31 mouse cellular contexts compared by ENCODE assay signal in genomic region chr15:4307498-4307897, GRCm38 (mm10).
DNase-seq lines count a peak whose midpoint lies in the region; ATAC-seq and TF ChIP-seq lines count a peak whose summit lies in the region.
"Had no signal": no experiment of that assay in that cellular context is flagged by ENCODE, and none has a peak within 500 bp of the region (broad histone marks: within the 10 kb centered on the region; RNA-seq: fewer than 3 reads in every experiment).

No protein-coding gene starts in this region.

- intact Hi-C loops in gastrocnemius, postnatal 36 days (cut with DNase I), result no loop called here

- no peak for DNase-seq in forebrain, embryonic 10.5 days (ENCODE audit: extremely low spot score, low spot score)
- peak; percentile 43 for DNase-seq in brain, embryonic 14.5 days (ENCODE audit: low read depth)
- DNase-seq in cerebellum, adult 2 months, result peak; percentile 25 to 84
- no peak for DNase-seq in kidney, adult 18-20 months
- no peak for DNase-seq in gastrocnemius, postnatal 25 days
- DNase-seq in gastrocnemius, postnatal 36 days, result no peak
- DNase-seq: adrenal gland, postnatal 25 days; gastrocnemius, adult 2 months; heart, postnatal 10 days; kidney, adult 2 months; kidney, postnatal 36 days; left cerebral cortex, postnatal 4 days; liver, postnatal 0 days; lung, postnatal 36 days; right cerebral cortex, adult 18-20 months; thymus, adult 18-20 months; thymus, postnatal 36 days had no signal

- H3K9ac ChIP-seq in forebrain, embryonic 16.5 days (replicated peaks; ENCODE audit: low read depth, low read length), result no peak overlapping the region
- H3K9ac ChIP-seq: embryonic facial prominence, embryonic 15.5 days; heart, embryonic 13.5 days; liver, embryonic 12.5 days; liver, postnatal 0 days; neural tube, embryonic 12.5 days had no signal

- no peak for TF ChIP-seq CTCF in brain, embryonic 14.5 days (IDR thresholded peaks at IDR 0.05; ENCODE audit: borderline replicate concordance, extremely low read depth, insufficient read depth, insufficient read length)
- no peak for TF ChIP-seq CTCF in cerebellum, adult 2 months (IDR thresholded peaks at IDR 0.05; ENCODE audit: borderline replicate concordance, insufficient read depth, low read depth, low read length)

- no peak overlapping the region for H3K4me2 ChIP-seq in forebrain, embryonic 16.5 days (ENCODE audit: low read length)
- H3K4me2 ChIP-seq: embryonic facial prominence, embryonic 15.5 days; heart, embryonic 13.5 days; liver, embryonic 12.5 days; midbrain, embryonic 11.5 days; neural tube, embryonic 12.5 days had no signal

- ATAC-seq in forebrain, embryonic 16.5 days, result peak; percentile 64; the same call in 1 of the 2 replicates
- ATAC-seq: CD4-positive, CD25-positive, alpha-beta regulatory T cell, adult 4 months; hindbrain, embryonic 16.5 days; liver, embryonic 12.5 days; liver, postnatal 0 days; midbrain, embryonic 16.5 days had no signal

- H3K27me3 ChIP-seq in forebrain, embryonic 16.5 days (replicated peaks; ENCODE audit: control insufficient read depth, insufficient read depth, low read length), result no peaks in the 10 kb centered on the region
- H3K27me3 ChIP-seq in forebrain, embryonic 10.5 days (ENCODE audit: poor library complexity, severe bottlenecking), result no peaks in the 10 kb centered on the region
- H3K27me3 ChIP-seq in cerebellum, adult 2 months (ENCODE audit: control insufficient read depth, insufficient read depth, low read length), result no peaks in the 10 kb centered on the region
- H3K27me3 ChIP-seq: embryonic facial prominence, embryonic 15.5 days; heart, embryonic 13.5 days; liver, embryonic 12.5 days; neural tube, embryonic 12.5 days had no signal

- H3K27ac ChIP-seq in forebrain, embryonic 16.5 days (ENCODE audit: low read length), result no peak overlapping the region
- H3K27ac ChIP-seq in forebrain, embryonic 10.5 days, result no peak overlapping the region
- H3K27ac ChIP-seq in cerebellum, adult 2 months (ENCODE audit: insufficient read depth, low read length), result peak overlapping the region; percentile 66; the same call in 1 of the 2 replicates
- H3K27ac ChIP-seq: embryonic facial prominence, embryonic 10.5 days; embryonic facial prominence, embryonic 15.5 days; gastrocnemius, adult 2 months; heart, embryonic 13.5 days; hindbrain, embryonic 10.5 days; layer of hippocampus, adult 2 months; liver, embryonic 12.5 days; neural tube, embryonic 12.5 days; stomach, postnatal 0 days had no signal

- H3K4me1 ChIP-seq in forebrain, embryonic 16.5 days (replicated peaks; ENCODE audit: control insufficient read depth, insufficient read depth, low read length), result no peaks in the 10 kb centered on the region
- H3K4me1 ChIP-seq in forebrain, embryonic 10.5 days, result no peaks in the 10 kb centered on the region
- peaks cover 11% of the 10 kb centered on the region; the same call in 1 of the 2 replicates for H3K4me1 ChIP-seq in cerebellum, adult 2 months (ENCODE audit: control insufficient read depth, insufficient read depth, low read length)
- H3K4me1 ChIP-seq: embryonic facial prominence, embryonic 10.5 days; embryonic facial prominence, embryonic 15.5 days; heart, embryonic 13.5 days; hindbrain, embryonic 10.5 days; liver, embryonic 12.5 days; neural tube, embryonic 12.5 days had no signal

- H3K4me3 ChIP-seq in forebrain, embryonic 16.5 days (replicated peaks; ENCODE audit: low read length), result no peak overlapping the region
- H3K4me3 ChIP-seq in forebrain, embryonic 10.5 days, result no peak overlapping the region
- no peak overlapping the region for H3K4me3 ChIP-seq in cerebellum, adult 2 months (replicated peaks; ENCODE audit: insufficient read depth, low read depth, low read length)
- H3K4me3 ChIP-seq: embryonic facial prominence, embryonic 10.5 days; embryonic facial prominence, embryonic 15.5 days; gastrocnemius, adult 2 months; heart, embryonic 13.5 days; hindbrain, embryonic 10.5 days; layer of hippocampus, adult 2 months; liver, embryonic 12.5 days; myocyte; neural tube, embryonic 12.5 days had no signal

- 34% methylated on average over 2 of the region's 2 CpGs for WGBS in forebrain, embryonic 16.5 days
- WGBS in forebrain, embryonic 10.5 days, result 74% methylated on average over 2 of the region's 2 CpGs
- WGBS in cerebellum, adult 2 months, result 11% methylated on average over 2 of the region's 2 CpGs

- H3K36me3 ChIP-seq in forebrain, embryonic 16.5 days (ENCODE audit: control insufficient read depth, insufficient read depth), result no peaks in the 10 kb centered on the region
- no peaks in the 10 kb centered on the region for H3K36me3 ChIP-seq in forebrain, embryonic 10.5 days (replicated peaks)
- H3K36me3 ChIP-seq: embryonic facial prominence, embryonic 10.5 days; embryonic facial prominence, embryonic 15.5 days; heart, embryonic 13.5 days; hindbrain, embryonic 10.5 days; liver, embryonic 12.5 days; neural tube, embryonic 12.5 days had no signal

- TF ChIP-seq POLR2A in brain, embryonic 14.5 days (IDR thresholded peaks at IDR 0.05; ENCODE audit: borderline replicate concordance, extremely low read depth, insufficient read depth, insufficient read length, poor library complexity, severe bottlenecking), result no peak
- no peak for TF ChIP-seq POLR2A in cerebellum, adult 2 months (IDR thresholded peaks at IDR 0.05; ENCODE audit: borderline replicate concordance, insufficient read depth, low read length)

- no peaks in the 10 kb centered on the region for H3K9me3 ChIP-seq in forebrain, embryonic 16.5 days (ENCODE audit: control insufficient read depth, low read length)
- no peaks in the 10 kb centered on the region for H3K9me3 ChIP-seq in forebrain, embryonic 10.5 days
- H3K9me3 ChIP-seq: embryonic facial prominence, embryonic 10.5 days; embryonic facial prominence, embryonic 15.5 days; heart, embryonic 13.5 days; hindbrain, embryonic 10.5 days; liver, embryonic 12.5 days; neural tube, embryonic 12.5 days had no signal

Comparison
In these comparisons a context has a peak if more than half of its experiments do, and no peak if none do; other contexts are left out.
1. DNase-seq: peak in brain, embryonic 14.5 days (single experiment) and cerebellum, adult 2 months (2 of 2); none in forebrain, embryonic 10.5 days (single experiment), kidney, adult 18-20 months (single experiment), gastrocnemius, postnatal 25 days (single experiment) and gastrocnemius, postnatal 36 days (0 of 2).